Mouse (Mus musculus) adrenal gland, postnatal 10 days (tissue): ENCODE measurements around the gene Slc28a2. TPM values are rescaled to one million over a fixed set of nuclear protein-coding genes. Genes with fewer than 3 reads are reported as not detected.
A peak's percentile ranks its signal among the peaks of the same experiment; 100 is the strongest.
"Not testable (repeated sequence)": the region's sequence is repeated elsewhere in the genome, so short reads cannot be mapped to it uniquely, and the experiment has no call there.

Experiments used
- DNase-seq: peaks from one replicate; pipeline ENCODE4 v3.0.0; 2021; ENCODE audit warnings: mixed read lengths
- long read RNA-seq, 2 experiments: library from polyadenylated mRNA; stranded (forward); transcript quantifications; one replicate each; pipeline ENCODE4 v2.0.0; 2021
- total RNA-seq, 2 experiments: library from RNA; stranded (reverse); gene quantifications; 2 replicates each; pipeline ENCODE4 v1.2.3; 2021

The Slc28a2 gene
- total RNA-seq = 10 to 100 TPM; 10.8 to 16.3 TPM
- long read RNA-seq, experiment 1, transcript Slc28a2-201 (18 exons, 3,852 nt) = major isoform, 8 of 16 reads
- long read RNA-seq, experiment 1, partial matches to known transcripts = 2 of 16 reads
- long read RNA-seq, experiment 1, other reads (novel, unspliced or antisense) = 5 of 16 reads
- long read RNA-seq, experiment 2, transcript Slc28a2-201 (18 exons, 3,852 nt) = major isoform, 5 of 12 reads
- long read RNA-seq, experiment 2, partial matches to known transcripts = 1 of 12 reads
- long read RNA-seq, experiment 2, other reads (novel, unspliced or antisense) = 4 of 12 reads

GRCm38 (mm10) chr2:122426200-122426599 lies at the start of gene Slc28a2:
Slc28a2 (plus strand) TSS chr2:122426477.
- DNase-seq = not testable (repeated sequence)

- DNase-seq = peak; percentile 98
Observed at GRCm38 (mm10) chr2:122377215-122377674, 49.0 kb upstream of the Slc28a2 start.

- DNase-seq = peak; percentile 81
Observed at GRCm38 (mm10) chr2:122377751-122378246, 48.5 kb upstream of the Slc28a2 start.

GRCm38 (mm10) chr2:122378421-122379291 lies 47.6 kb upstream of the Slc28a2 start:
- peak; percentile 54 for DNase-seq

- no peak for DNase-seq
Observed at GRCm38 (mm10) chr2:122379292-122379650, 47.0 kb upstream of the Slc28a2 start.

- peak; percentile 68 for DNase-seq
Observed at GRCm38 (mm10) chr2:122380768-122381311, 45.4 kb upstream of the Slc28a2 start.

GRCm38 (mm10) chr2:122381329-122382103 lies 44.8 kb upstream of the Slc28a2 start:
- DNase-seq = no peak

- DNase-seq = no peak
Observed at GRCm38 (mm10) chr2:122382121-122382520, 44.2 kb upstream of the Slc28a2 start.

GRCm38 (mm10) chr2:122385095-122385494 lies 41.2 kb upstream of the Slc28a2 start:
- no peak for DNase-seq

- DNase-seq = not testable (repeated sequence)
Observed at GRCm38 (mm10) chr2:122387135-122387534, 39.1 kb upstream of the Slc28a2 start.

GRCm38 (mm10) chr2:122396150-122396549 lies 30.1 kb upstream of the Slc28a2 start:
- DNase-seq = no peak

GRCm38 (mm10) chr2:122407607-122408006 lies 18.7 kb upstream of the Slc28a2 start:
- DNase-seq = no peak

- DNase-seq = no peak
Observed at GRCm38 (mm10) chr2:122408928-122409327, 17.3 kb upstream of the Slc28a2 start.

GRCm38 (mm10) chr2:122426645-122427044 lies 368 bp downstream of the Slc28a2 start:
- not testable (repeated sequence) for DNase-seq

- not testable (repeated sequence) for DNase-seq
Observed at GRCm38 (mm10) chr2:122438706-122439482, 12.6 kb downstream of the Slc28a2 start.

GRCm38 (mm10) chr2:122440521-122440920 lies 14.2 kb downstream of the Slc28a2 start:
- DNase-seq = not testable (repeated sequence)

GRCm38 (mm10) chr2:122441000-122441933 lies 15.0 kb downstream of the Slc28a2 start:
- DNase-seq = no peak

GRCm38 (mm10) chr2:122450351-122450750 lies 24.1 kb downstream of the Slc28a2 start:
- no peak for DNase-seq

GRCm38 (mm10) chr2:122452426-122452825 lies 26.1 kb downstream of the Slc28a2 start:
- DNase-seq = no peak

- DNase-seq = no peak
Observed at GRCm38 (mm10) chr2:122466901-122467300, 40.6 kb downstream of the Slc28a2 start.
